Mouse (Mus musculus) frontal cortex, postnatal 10 days (tissue): ENCODE measurements around the gene Etfrf1.

Experiments
- DNase-seq, 2 experiments: peaks; one replicate each; pipeline ENCODE4 v3.0.0; 2022; ENCODE audit warnings: low spot score in 2 of 2, mixed read lengths in 1 of 2

Gene Etfrf1

GRCm38 (mm10) chr6:145210816-145211338, at the start of gene Etfrf1, which contains the start of gene Casc1:
Etfrf1 (plus strand) TSS chr6:145211134.
Casc1 (minus strand) TSS chr6:145211005.
- DNase-seq = peak; percentile 98 to 99

GRCm38 (mm10) chr6:145171892-145172606, 38.9 kb upstream of the Etfrf1 start:
- DNase-seq = no peak

- peak in 1 of 2 experiments; percentile 47 for DNase-seq
Measured at GRCm38 (mm10) chr6:145173781-145174191, 37.1 kb upstream of the Etfrf1 start.

GRCm38 (mm10) chr6:145175571-145175981, 35.4 kb upstream of the Etfrf1 start:
- DNase-seq = no peak

GRCm38 (mm10) chr6:145176474-145176873, 34.5 kb upstream of the Etfrf1 start:
- DNase-seq = no peak

GRCm38 (mm10) chr6:145179665-145180064, 31.3 kb upstream of the Etfrf1 start:
- DNase-seq = peak in 1 of 2 experiments; percentile 31

GRCm38 (mm10) chr6:145182044-145182443, 28.9 kb upstream of the Etfrf1 start:
- no peak for DNase-seq

GRCm38 (mm10) chr6:145186096-145186495, 24.8 kb upstream of the Etfrf1 start:
- no peak for DNase-seq

- DNase-seq = peak; percentile 24 to 46
Measured at GRCm38 (mm10) chr6:145187093-145188088, 23.5 kb upstream of the Etfrf1 start.

GRCm38 (mm10) chr6:145193038-145193437, 17.9 kb upstream of the Etfrf1 start:
- no peak for DNase-seq

- DNase-seq = no peak
Measured at GRCm38 (mm10) chr6:145193446-145193845, 17.5 kb upstream of the Etfrf1 start.

GRCm38 (mm10) chr6:145197949-145198686, 12.8 kb upstream of the Etfrf1 start:
- DNase-seq = no peak

GRCm38 (mm10) chr6:145202432-145203125, 8.4 kb upstream of the Etfrf1 start:
- DNase-seq = no peak

- DNase-seq = no peak
Measured at GRCm38 (mm10) chr6:145204440-145204839, 6.5 kb upstream of the Etfrf1 start.

- no peak for DNase-seq
Measured at GRCm38 (mm10) chr6:145205142-145205541, 5.8 kb upstream of the Etfrf1 start.

GRCm38 (mm10) chr6:145210056-145210680, 766 bp upstream of the Etfrf1 start:
- DNase-seq = no peak

- no peak for DNase-seq
Measured at GRCm38 (mm10) chr6:145211376-145212305, 707 bp downstream of the Etfrf1 start.

GRCm38 (mm10) chr6:145213916-145214315, 3.0 kb downstream of the Etfrf1 start:
- DNase-seq = no peak

GRCm38 (mm10) chr6:145215826-145216225, 4.9 kb downstream of the Etfrf1 start:
- DNase-seq = no peak
